Mouse (Mus musculus) layer of hippocampus, adult 8-10 months (tissue): ENCODE data around the gene Znhit1. TPM values are rescaled to one million over a fixed set of nuclear protein-coding genes. Genes with fewer than 3 reads are reported as not detected.

ENCODE experiments used
- DNase-seq, 2 experiments: peaks; one replicate each; pipeline ENCODE4 v3.0.0; 2022; ENCODE audit warnings: low spot score in 2 of 2
- total RNA-seq, 4 experiments: library from RNA; stranded (reverse); gene quantifications; 2 replicates each; pipeline ENCODE4 v1.2.4; 2022

Znhit1 gene
- 10 to 100 TPM; 74.8 to 87.6 (median 80.4) TPM for total RNA-seq

GRCm38 (mm10) chr5:136987934-136988271 is at the start of gene Znhit1:
Gene Znhit1, minus strand, starts transcription at chr5:136988021.
- no peak for DNase-seq

- DNase-seq: no peak
Observed at GRCm38 (mm10) chr5:137036211-137036610, 48.4 kb upstream of the Znhit1 start.

GRCm38 (mm10) chr5:137032641-137033074 is 44.8 kb upstream of the Znhit1 start:
- peak; percentile 65 to 74 for DNase-seq

GRCm38 (mm10) chr5:137032033-137032421 is 44.2 kb upstream of the Znhit1 start:
- peak in 1 of 2 experiments; percentile 60 for DNase-seq

- DNase-seq: no peak
Observed at GRCm38 (mm10) chr5:137031076-137032032, 43.5 kb upstream of the Znhit1 start.

GRCm38 (mm10) chr5:137030416-137030810 is 42.6 kb upstream of the Znhit1 start:
- peak in 1 of 2 experiments; percentile 48 for DNase-seq

GRCm38 (mm10) chr5:137029643-137030415 is 42.0 kb upstream of the Znhit1 start:
- DNase-seq: peak; percentile 92

GRCm38 (mm10) chr5:137029273-137029585 is 41.4 kb upstream of the Znhit1 start:
- no peak for DNase-seq

- DNase-seq: no peak
Observed at GRCm38 (mm10) chr5:137028561-137029272, 40.9 kb upstream of the Znhit1 start.

- DNase-seq: no peak
Observed at GRCm38 (mm10) chr5:137026092-137026491, 38.3 kb upstream of the Znhit1 start, which contains the start of gene Vgf. Gene Vgf, plus strand, starts transcription at chr5:137026392.

GRCm38 (mm10) chr5:137025132-137025531 is 37.3 kb upstream of the Znhit1 start:
- peak in 1 of 2 experiments; percentile 71 for DNase-seq

GRCm38 (mm10) chr5:137024318-137024717 is 36.5 kb upstream of the Znhit1 start:
- no peak for DNase-seq

GRCm38 (mm10) chr5:137015913-137016312 is 28.1 kb upstream of the Znhit1 start:
- no peak for DNase-seq

GRCm38 (mm10) chr5:137012401-137012950 is 24.7 kb upstream of the Znhit1 start:
- DNase-seq: no peak

- peak in 1 of 2 experiments; percentile 46 for DNase-seq
Observed at GRCm38 (mm10) chr5:137009988-137010387, 22.2 kb upstream of the Znhit1 start.

- DNase-seq: no peak
Observed at GRCm38 (mm10) chr5:137007276-137007675, 19.5 kb upstream of the Znhit1 start.

- DNase-seq: no peak
Observed at GRCm38 (mm10) chr5:137000612-137001011, 12.8 kb upstream of the Znhit1 start.

- DNase-seq: no peak
Observed at GRCm38 (mm10) chr5:136999449-136999848, 11.6 kb upstream of the Znhit1 start.

- no peak for DNase-seq
Observed at GRCm38 (mm10) chr5:136989801-136990200, 2.0 kb upstream of the Znhit1 start.

GRCm38 (mm10) chr5:136988420-136988819 is 599 bp upstream of the Znhit1 start:
- no peak for DNase-seq
